Mouse (Mus musculus) heart, embryonic 16.5 days (tissue): Measurements from ENCODE around the gene Foxn1. TPM values are rescaled to one million over a fixed set of nuclear protein-coding genes. Genes with fewer than 3 reads are reported as not detected.

Experiments
- ATAC-seq: fragments of 200-750 bp; cut with Nextera tagmentation; replicated peaks from 2 replicates; pipeline ENCODE4 v1.8.0; 2017; ENCODE audit warnings: moderate number of reproducible peaks; ENCODE audit not compliant: insufficient read depth, low FRiP score; ENCODE audit errors: extremely low read depth
- H3K27ac ChIP-seq: fragments of 300-500 bp; sonication (generic); 2 replicates; pipeline ENCODE4 v1.5.1; 2014; ENCODE audit warnings: mild to moderate bottlenecking, low read length, control low read depth, moderate library complexity
- H3K27me3 ChIP-seq: fragments of 300-500 bp; sonication (generic); 2 replicates; pipeline ENCODE4 v1.6.1; 2014; ENCODE audit warnings: low read length, mixed read lengths; ENCODE audit not compliant: control insufficient read depth, insufficient read depth
- H3K36me3 ChIP-seq: fragments of 300-500 bp; sonication (generic); 2 replicates; pipeline ENCODE4 v1.6.1; 2014; ENCODE audit not compliant: control insufficient read depth, insufficient read depth
- H3K4me1 ChIP-seq: fragments of 300-500 bp; sonication (generic); 2 replicates; pipeline ENCODE4 v1.6.1; 2014; ENCODE audit warnings: low read length, mixed read lengths; ENCODE audit not compliant: control insufficient read depth, insufficient read depth
- H3K4me2 ChIP-seq: fragments of 300-500 bp; sonication (generic); 2 replicates; pipeline ENCODE4 v1.6.1; 2014; ENCODE audit warnings: low read depth, mild to moderate bottlenecking, control low read depth, low read length
- H3K4me3 ChIP-seq: fragments of 300-500 bp; sonication (generic); 2 replicates; pipeline ENCODE4 v1.5.1; 2014; ENCODE audit warnings: mild to moderate bottlenecking, control low read depth, low read length
- H3K9ac ChIP-seq: fragments of 300-500 bp; sonication (generic); 2 replicates; pipeline ENCODE4 v1.6.1; 2014; ENCODE audit warnings: low read length, control low read depth
- H3K9me3 ChIP-seq: fragments of 300-500 bp; sonication (generic); replicated peaks from 2 replicates; pipeline ENCODE4 v1.6.1; 2016; ENCODE audit warnings: low read length; ENCODE audit not compliant: control insufficient read depth
- WGBS: fragments of 180-500 bp; shearing (Covaris S2); extraction: QIAGEN DNeasy Blood & Tissue Kit; methylation state at CpG from one replicate; pipeline ENCODE4 v1.1.7; 2014; 5-methylcytosine and 5-hydroxymethylcytosine counted together
- polyA plus RNA-seq: library from polyadenylated mRNA; unstranded; fragments of >200 nt; fragmentation: Nextera tagmentation; extraction: Ambion mirVana; gene quantifications from 2 replicates; pipeline ENCODE4 v1.2.1, GENCODE M21; 2015

Gene Foxn1
- polyA plus RNA-seq, 1 experiment from 2014 or later: 7.9 TPM

DNA sequence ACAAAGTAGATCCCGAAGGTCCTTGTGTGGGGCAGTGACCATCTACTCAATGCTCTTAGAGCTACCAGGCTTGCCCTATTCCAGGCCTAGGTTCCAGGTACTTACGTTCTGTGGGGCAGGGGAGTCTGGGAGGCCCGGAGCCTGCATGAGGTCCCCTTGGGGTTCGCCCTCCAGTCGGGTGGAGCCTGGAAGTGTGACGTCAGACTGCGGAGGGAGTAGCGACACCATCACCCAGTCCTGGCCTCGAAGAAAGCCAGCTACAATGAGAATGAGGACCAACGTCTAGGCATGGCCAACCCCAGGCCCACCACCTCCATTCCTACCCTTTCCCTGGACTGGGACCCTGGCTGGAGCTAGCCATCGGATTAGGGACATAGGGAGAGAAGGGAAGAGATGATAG lies 14.6 kb downstream of the Foxn1 start:
- Histone ChIP-seq H3K27me3 (no peaks in the 10 kb centered on the region; the same call in 1 of the 2 replicates), H3K9me3 (no peaks in the 10 kb centered on the region), H3K4me2 (no peak overlapping the region), H3K4me3 (no peak overlapping the region), H3K27ac (no peak overlapping the region), H3K4me1 (no peaks in the 10 kb centered on the region), H3K9ac (no peak overlapping the region), H3K36me3 (no peaks in the 10 kb centered on the region)
- WGBS: 88% methylated on average over 11 of the region's 11 CpGs
- no peak for ATAC-seq

DNA sequence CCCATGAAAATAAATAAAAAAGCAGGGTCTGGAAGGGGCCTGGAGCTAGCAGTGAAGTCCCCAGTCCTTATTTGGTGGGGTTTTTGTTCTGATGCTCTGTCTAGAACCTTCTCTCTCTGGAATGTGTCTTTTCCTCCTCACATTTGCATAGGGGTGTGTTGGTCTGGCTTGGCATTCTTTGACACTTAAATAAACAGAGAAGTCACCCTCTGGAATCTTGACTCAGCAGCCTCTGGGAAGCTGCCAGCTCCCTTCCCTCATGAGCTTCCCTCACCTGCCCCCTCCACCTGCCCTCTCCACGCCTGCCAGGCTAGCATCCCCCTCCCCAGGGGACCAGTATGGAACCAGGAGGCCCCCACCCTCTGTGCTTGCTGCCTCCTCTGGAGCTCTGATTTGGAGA lies 16.0 kb downstream of the Foxn1 start:
- 47% methylated on average over 1 of the region's 1 CpGs for WGBS
- Histone ChIP-seq H3K27me3 (no peaks in the 10 kb centered on the region; the same call in 1 of the 2 replicates), H3K9me3 (no peaks in the 10 kb centered on the region), H3K36me3 (no peaks in the 10 kb centered on the region), H3K4me3 (no peak overlapping the region), H3K9ac (no peak overlapping the region), H3K4me2 (no peak overlapping the region), H3K27ac (no peak overlapping the region), H3K4me1 (no peaks in the 10 kb centered on the region)
- ATAC-seq: no peak

DNA sequence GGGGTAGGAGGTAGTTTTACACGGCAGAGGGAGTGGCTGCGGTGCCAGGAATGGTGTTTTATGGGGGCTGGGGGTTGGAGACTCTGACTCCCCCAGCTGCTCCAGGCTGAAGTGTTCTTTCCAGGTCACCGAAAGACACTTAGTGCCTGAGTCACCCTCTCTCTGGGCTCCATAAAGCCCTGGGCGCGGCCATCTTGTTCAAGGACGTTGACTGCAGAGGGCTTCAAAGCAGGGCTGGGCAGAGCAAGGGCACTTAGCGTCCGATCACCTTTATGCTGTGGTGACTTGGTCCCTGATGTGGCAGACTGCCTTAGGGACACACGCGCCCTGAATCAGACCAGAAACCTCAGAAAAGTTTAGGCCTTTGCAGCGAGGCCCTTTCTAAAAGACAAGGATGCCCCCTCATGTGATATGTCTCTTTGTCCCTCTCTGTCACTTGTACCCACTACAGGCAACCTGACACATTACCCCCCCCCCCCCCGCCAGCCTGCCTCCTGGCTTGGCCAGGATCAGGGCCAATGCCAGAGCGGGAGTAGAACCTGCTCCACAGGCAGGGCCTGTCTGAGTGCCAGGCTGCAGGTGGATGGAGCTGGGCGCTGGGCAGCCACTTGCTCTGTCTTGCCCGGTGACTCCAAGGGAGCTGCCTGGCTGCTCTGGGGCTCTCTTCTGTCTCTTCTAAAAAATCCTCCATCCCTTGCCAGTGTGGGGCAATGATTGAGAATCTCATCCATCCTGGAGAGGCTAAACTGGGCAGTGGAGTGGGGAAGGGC lies 18.7 kb downstream of the Foxn1 start:
- no peaks in the 10 kb centered on the region for H3K36me3 ChIP-seq
- H3K4me1 ChIP-seq: no peaks in the 10 kb centered on the region
- H3K9ac ChIP-seq: no peak overlapping the region
- no peak overlapping the region for H3K4me3 ChIP-seq
- no peak for ATAC-seq
- no peaks in the 10 kb centered on the region for H3K9me3 ChIP-seq
- 84% methylated on average over 15 of the region's 15 CpGs for WGBS
- no peaks in the 10 kb centered on the region for H3K27me3 ChIP-seq
- H3K4me2 ChIP-seq: no peak overlapping the region
- H3K27ac ChIP-seq: no peak overlapping the region

DNA sequence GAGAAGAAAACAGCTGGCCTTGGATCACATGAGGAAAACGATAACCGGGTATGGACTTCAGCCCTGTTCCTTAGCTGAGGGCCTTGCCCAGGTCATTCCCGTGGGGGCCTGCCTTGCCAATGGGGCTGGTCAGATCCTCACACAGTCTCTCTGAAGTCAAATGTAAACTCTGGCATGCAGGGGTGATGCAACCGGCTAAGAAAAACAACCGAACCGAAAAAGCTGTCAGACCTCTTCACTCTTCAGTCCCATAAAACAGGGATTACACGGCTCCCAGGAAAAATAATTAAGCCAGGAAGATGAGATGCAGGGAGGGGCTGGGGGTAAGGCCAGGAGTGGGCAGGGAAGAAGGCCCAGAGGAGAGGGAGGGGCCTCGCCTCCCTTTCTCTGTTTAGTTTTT lies 22.3 kb downstream of the Foxn1 start:
- H3K36me3 ChIP-seq: no peaks in the 10 kb centered on the region
- no peaks in the 10 kb centered on the region for H3K4me1 ChIP-seq
- H3K4me2 ChIP-seq: no peak overlapping the region
- H3K27ac ChIP-seq: no peak overlapping the region
- no peak overlapping the region for H3K4me3 ChIP-seq
- H3K9ac ChIP-seq: no peak overlapping the region
- H3K9me3 ChIP-seq: no peaks in the 10 kb centered on the region
- WGBS: 47% methylated on average over 8 of the region's 8 CpGs
- no peaks in the 10 kb centered on the region for H3K27me3 ChIP-seq
- ATAC-seq: no peak

DNA sequence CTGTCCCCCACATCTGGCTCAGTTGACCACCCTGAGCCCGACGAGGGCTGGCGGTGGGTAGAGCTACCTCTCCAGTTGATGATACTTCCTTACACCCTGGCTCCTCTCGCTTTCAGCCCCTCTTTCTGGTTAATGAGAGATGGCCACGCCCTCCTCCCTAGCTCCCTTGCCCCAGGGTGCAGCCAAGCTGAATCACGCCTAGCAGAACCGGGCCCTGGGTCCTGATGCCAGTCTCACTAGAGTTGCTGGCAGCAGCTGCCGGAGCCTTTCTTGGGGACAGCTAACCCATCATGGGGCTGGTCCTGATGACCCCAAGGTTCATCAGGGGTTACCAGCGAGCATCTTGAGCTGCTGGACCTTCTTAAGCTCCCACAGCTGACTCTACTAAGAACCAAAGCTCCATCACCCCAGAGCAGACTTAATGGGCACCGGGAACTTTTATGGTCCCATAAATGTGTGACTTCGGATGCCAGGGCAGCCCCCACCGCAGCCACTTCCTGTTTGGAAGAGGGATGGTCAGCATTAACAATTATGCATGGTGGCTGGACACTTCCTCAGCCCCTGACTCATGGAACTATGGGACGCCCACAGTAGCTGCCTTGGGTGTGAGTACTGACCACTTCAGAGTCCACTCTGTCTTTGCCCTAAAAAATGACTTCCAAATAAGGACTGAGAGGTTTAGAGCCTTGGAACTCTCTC lies 22.9 kb downstream of the Foxn1 start:
- H3K27me3 ChIP-seq: no peaks in the 10 kb centered on the region
- no peaks in the 10 kb centered on the region for H3K4me1 ChIP-seq
- ATAC-seq: no peak
- 70% methylated on average over 13 of the region's 13 CpGs for WGBS
- no peak overlapping the region for H3K4me3 ChIP-seq
- no peak overlapping the region for H3K9ac ChIP-seq
- H3K4me2 ChIP-seq: no peak overlapping the region
- no peaks in the 10 kb centered on the region for H3K36me3 ChIP-seq
- H3K27ac ChIP-seq: no peak overlapping the region
- H3K9me3 ChIP-seq: no peaks in the 10 kb centered on the region

- H3K4me1 ChIP-seq: no peaks in the 10 kb centered on the region
- no peak overlapping the region for H3K27ac ChIP-seq
- H3K27me3 ChIP-seq: no peaks in the 10 kb centered on the region
- ATAC-seq: no peak
- H3K4me2 ChIP-seq: no peak overlapping the region
- H3K36me3 ChIP-seq: no peaks in the 10 kb centered on the region
- no peak overlapping the region for H3K9ac ChIP-seq
- H3K9me3 ChIP-seq: no peaks in the 10 kb centered on the region
- WGBS: 66% methylated on average over 2 of the region's 2 CpGs
- no peak overlapping the region for H3K4me3 ChIP-seq
These were observed 25.6 kb downstream of the Foxn1 start for GRCm38 (mm10) chr11:78360789-78361131.

DNA sequence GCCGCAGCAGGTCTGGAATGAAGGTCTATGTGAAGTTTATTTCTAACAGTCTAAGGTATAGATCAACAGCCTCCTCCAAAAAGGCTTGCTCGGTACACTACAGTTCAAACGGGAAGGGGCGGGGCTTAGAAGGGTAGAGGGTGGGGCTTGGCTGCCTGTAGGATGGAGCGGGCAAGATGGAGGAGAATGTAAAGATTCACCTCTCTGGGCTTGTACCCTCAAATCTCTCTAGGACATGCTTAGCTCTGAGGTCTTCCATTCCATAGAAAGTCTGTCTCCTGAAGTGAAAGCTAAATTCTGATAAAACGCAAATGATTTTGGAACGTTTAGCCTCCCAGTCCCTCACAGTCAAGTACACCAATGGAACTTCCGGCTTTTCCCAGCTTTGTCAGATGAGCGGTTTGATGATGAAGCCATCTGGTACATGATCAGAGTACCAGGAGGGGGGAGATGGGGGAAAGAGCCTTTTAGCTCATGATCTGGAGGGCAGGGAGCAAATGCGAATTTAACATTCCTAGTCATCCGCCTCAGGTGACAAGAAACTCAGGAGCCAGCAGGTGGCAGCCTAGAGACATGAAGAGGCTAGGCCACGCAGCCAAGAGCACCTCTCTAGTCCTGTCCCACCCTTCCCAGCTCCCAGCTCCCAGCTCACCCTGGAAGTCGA lies 26.1 kb downstream of the Foxn1 start:
- peak; percentile 71 for ATAC-seq

DNA sequence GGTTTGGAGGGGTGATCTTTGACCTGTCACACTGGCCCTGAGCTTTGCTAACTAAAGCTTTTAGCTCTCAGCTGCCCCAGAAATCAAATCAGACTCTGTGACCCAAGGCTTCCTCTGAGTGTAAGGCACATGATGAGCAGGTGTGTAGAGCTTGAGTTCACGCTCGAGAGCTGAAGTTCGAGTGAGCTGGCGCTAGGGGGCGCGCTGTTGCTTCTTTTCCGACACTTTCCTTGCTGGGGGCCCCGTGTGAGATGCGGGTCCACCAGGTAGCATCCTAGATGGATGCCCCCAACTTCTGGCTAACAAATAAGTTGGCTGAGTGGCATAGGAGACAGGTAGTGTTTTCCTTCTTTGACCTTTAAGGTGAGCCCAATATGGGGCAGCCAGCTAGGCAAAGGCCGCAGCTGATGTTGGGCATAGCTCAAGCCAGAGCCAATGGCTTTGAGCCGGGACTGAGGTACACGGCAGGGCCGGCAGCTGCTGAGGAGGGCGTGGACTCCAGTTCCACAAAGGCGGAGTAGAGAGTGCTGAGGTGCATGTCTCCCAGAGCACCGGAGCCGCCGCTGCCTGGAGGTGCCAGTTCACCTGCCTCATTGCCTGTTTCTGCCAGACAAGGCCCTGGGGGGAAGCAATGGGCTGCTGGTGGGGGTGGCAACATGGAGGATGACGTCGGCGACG lies 27.9 kb downstream of the Foxn1 start:
- H3K9ac ChIP-seq: no peak overlapping the region
- no peaks in the 10 kb centered on the region for H3K4me1 ChIP-seq
- H3K4me2 ChIP-seq: no peak overlapping the region
- ATAC-seq: no peak
- H3K27ac ChIP-seq: no peak overlapping the region
- H3K36me3 ChIP-seq: no peaks in the 10 kb centered on the region
- no peaks in the 10 kb centered on the region for H3K9me3 ChIP-seq
- H3K27me3 ChIP-seq: no peaks in the 10 kb centered on the region
- WGBS: 19% methylated on average over 22 of the region's 22 CpGs
- no peak overlapping the region for H3K4me3 ChIP-seq

More for the DNA sequence above, 26.1 kb downstream of the Foxn1 start:
- 8% methylated on average over 13 of the region's 13 CpGs for WGBS
- no peak overlapping the region for H3K27ac ChIP-seq
- no peaks in the 10 kb centered on the region for H3K9me3 ChIP-seq
- H3K36me3 ChIP-seq: no peaks in the 10 kb centered on the region
- no peaks in the 10 kb centered on the region for H3K4me1 ChIP-seq
- H3K4me3 ChIP-seq: peak overlapping the region; percentile 50
- H3K4me2 ChIP-seq: peak overlapping the region; percentile 74
- H3K27me3 ChIP-seq: no peaks in the 10 kb centered on the region
- H3K9ac ChIP-seq: 0 out of 2 replicates have a peak overlapping the region, but pooled peaks have one; percentile 14
